Mouse (Mus musculus): ENCODE data around the gene Teddm3.
"Not testable (repeated sequence)": the region's sequence is repeated elsewhere in the genome, so short reads cannot be mapped to it uniquely, and the experiment has no call there.

Gene Teddm3

DNA sequence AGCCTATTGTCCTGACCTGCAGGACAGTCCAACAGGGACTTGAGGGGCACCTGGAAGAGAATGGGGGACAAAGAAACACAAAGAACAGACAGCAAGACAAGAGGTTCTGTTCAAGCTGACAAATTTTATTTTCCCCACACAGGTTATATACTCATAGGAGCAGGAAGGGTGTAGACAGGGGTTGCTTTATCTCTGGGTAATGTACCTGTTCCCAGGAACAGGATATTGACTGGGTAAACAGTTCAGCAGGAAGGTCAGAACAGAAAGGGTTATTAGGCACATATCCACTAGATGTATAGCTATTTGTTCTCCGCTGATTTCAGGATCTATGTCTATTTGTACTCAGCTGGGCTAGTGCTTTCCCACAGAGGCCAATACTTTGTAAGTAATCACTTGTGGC, 5.3 kb downstream of the Teddm3 start:
- not testable (repeated sequence) for DNase-seq

DNA sequence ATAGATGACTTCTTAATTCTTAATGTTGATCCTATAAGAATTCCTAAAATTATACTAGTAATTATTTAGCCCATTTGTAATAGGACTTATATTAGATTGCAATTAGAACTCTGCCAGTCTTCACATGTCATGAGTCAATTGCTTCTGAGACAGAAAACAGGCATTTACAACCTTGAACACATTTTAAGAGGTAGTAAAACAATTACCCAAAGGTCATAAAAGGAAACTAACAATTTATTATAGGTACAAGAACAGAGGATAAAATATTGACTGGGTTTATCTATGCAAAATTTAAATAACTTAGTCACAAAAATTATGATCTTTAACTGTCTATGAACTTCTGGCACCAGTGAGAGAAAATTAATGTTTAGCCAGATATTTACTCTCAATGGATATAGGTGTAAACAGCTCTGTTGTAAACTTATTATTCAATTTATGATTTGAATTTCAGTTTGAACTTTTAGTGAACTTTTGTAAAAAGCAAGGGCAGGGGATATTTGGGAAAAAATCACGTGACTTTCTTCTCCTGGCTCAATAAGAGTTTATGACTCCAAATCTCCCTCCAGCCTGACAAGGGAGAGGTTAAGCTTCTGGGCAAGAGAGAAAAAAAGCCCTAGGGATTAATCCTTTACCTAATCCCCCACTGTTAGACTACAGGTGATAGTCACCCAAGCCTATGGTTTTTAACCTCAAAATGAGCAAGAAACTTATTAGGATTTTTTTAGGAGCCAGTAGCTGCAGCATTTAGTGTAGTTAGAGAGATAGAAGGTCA, 17.3 kb downstream of the Teddm3 start:
- DNase-seq, result no peak

DNA sequence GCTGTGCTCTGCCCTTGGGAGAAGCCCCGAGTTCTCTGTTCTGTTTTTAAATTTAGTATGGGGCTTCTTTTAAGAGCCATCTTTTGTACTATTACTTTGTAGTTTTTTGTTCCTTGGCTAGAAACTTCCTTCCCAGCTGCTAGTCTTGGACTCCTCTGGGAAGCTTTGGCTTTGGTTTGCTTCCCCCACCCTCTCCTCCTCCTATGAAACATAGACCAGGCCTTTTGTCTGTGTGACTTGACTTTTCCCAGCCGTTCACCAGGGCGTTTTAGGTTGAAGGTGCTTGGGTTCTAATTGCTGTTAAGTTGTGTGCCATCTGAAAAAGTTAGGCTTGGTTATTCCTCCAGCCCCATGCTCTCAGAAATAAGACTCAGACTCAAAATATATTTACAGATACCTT, 26.1 kb downstream of the Teddm3 start:
- not testable (repeated sequence) for DNase-seq

DNA sequence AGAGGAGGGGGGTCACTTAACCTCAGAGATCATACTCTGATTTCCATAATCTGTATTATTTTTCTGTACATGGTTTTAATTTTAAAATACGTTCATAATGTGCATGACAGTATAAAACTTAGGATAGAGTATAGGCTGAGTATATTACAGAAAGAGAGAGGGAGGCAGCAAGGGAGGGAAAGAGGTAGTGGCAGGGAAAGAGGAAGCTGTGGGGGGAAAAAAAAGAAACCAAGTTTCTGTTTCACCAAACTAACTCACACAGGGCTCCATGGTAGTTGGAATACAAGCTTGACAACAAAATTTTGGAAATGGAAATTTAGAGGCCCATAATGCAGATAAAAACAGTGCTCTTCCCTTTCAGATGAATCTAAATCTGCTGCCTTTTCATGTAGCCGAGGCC, 31.0 kb downstream of the Teddm3 start:
- DNase-seq, result not testable (repeated sequence)

DNA sequence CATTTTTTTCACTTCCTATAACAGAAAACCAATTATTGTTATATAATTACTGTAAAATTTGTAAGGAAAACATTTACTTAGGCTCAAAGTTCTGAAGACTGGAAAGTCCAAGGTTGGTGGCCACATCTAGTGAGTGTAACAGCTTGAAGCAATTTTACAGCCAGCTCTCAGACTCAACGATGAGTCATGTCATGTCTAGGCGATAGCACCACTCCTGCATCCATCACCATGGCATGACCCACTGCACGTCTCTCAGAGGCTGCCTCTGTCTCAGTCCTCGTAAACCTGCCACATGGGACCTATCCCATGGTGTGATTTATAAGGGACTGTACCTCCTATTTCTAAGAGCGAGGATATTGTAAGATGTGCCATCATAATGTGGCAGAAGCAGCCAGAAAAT, 37.7 kb downstream of the Teddm3 start:
- DNase-seq, result no peak

DNA sequence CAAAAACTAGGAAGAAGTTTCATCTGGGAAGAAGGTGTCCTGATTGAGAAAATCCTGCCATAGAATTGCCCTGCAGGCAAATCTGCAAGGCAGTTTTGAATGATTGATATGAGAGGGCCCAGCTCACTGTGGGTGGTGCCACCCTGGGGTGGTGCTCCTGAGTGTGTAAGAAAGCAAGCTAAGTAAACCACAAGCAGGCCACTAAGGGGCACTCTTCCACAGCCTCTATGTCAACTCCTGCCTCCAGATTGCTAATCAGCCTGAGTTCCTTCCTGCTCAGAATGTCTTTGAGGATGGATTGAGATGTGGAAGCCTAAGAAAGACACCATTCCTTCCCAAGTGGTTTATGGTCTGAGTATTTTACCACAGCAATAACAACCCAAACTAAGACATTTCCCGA, 44.3 kb downstream of the Teddm3 start:
- peak; percentile 4 to 54 for DNase-seq

Measured in kidney, postnatal 36 days (tissue).